Mouse (Mus musculus) spleen, postnatal 10 days (tissue): ENCODE results near the gene Unc93a.
"Not testable (repeated sequence)": the region's sequence is repeated elsewhere in the genome, so short reads cannot be mapped to it uniquely, and the experiment has no call there.

Source experiments
- DNase-seq, 2 experiments: peaks; one replicate each; pipeline ENCODE4 v3.0.0; 2021 to 2022; ENCODE audit warnings: low spot score in 2 of 2

Unc93a gene

DNA sequence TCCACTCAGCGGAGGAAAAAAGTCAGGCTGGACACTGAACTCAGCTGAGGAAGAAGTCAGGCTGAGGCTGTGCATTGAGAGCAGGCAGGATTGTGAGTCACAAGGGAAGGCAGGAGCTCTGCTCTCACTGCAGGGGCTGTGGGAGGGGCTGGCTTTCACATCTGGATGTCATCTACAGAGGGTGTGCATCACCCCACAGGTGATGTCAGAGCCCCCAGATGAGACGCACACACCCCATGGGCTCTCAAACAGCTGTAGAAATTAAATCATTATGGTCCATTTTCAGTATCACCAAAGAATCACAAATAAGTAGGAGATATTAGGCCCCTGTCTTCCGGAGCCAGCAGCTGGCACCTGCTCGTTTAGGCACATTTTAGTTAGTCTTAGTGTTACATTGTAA is at the start of gene Unc93a:
Unc93a (minus strand) TSS at position 101 of the 400 bp plus-strand sequence.
- not testable (repeated sequence) for DNase-seq

GRCm38 (mm10) chr17:13180491-13180890 is 48.9 kb upstream of the Unc93a start:
- DNase-seq: not testable (repeated sequence)

GRCm38 (mm10) chr17:13179021-13179420 is 47.4 kb upstream of the Unc93a start:
- DNase-seq: not testable (repeated sequence)

DNA sequence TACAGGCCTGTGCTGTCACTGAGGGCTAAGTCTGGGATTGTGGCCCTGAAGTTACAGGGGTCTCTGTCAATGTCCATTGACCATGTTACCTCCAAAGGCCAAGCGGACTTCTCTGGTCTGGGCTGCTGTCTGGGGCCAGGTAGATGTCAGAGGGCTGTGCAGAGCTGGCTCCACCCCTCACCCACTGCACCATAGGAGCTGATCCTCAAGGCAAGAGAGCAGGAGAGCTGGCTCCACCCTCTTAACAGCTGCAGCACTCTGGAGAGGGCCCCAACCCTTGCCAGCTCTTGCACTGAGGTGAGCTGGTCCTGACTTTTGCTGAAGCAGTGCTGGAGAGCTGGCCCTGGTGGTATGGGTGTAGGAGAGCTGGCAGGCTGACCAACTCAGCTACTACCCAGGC is 46.2 kb upstream of the Unc93a start:
- not testable (repeated sequence) for DNase-seq

DNA sequence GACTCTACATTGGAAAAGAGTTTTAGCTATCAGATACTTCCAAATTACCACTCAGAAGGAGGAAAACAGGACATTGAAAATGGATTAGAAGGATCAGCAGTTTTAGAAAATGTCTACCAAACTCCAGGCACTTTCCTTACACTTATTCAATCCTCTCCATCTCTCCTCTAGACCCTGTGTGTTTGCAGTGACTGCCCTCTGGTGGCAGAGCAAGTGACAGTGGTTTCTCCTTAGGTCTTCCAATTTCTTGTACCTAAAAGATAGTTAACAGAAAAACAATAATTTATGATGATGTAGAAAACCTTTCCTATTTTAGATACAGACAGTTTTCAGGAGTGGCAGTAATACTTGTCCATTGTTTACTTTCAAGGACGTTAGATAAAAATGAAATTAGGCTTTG is 44.0 kb upstream of the Unc93a start:
- DNase-seq: not testable (repeated sequence)

GRCm38 (mm10) chr17:13174029-13174428 is 42.4 kb upstream of the Unc93a start:
- not testable (repeated sequence) for DNase-seq

GRCm38 (mm10) chr17:13173578-13173977 is 42.0 kb upstream of the Unc93a start:
- DNase-seq: not testable (repeated sequence)

DNA sequence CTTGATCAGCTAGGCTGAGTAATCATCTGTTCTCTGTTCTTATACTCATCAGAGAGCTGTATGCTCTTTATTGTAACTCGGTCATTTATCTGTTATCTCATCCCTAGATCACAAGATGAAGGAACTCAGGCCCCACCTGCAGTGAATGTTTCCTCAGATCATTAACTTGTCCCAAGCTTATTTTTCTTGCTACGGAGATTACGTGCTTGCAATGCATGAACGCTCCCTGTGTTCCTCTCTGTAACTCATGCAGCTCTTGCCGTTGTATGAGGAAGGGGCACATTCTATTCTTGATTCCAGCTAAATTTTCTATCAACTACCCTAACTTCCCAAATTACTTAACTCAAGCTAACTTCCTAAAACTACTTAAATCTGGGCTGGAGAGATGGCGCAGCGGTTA is 14.5 kb upstream of the Unc93a start:
- not testable (repeated sequence) for DNase-seq

DNA sequence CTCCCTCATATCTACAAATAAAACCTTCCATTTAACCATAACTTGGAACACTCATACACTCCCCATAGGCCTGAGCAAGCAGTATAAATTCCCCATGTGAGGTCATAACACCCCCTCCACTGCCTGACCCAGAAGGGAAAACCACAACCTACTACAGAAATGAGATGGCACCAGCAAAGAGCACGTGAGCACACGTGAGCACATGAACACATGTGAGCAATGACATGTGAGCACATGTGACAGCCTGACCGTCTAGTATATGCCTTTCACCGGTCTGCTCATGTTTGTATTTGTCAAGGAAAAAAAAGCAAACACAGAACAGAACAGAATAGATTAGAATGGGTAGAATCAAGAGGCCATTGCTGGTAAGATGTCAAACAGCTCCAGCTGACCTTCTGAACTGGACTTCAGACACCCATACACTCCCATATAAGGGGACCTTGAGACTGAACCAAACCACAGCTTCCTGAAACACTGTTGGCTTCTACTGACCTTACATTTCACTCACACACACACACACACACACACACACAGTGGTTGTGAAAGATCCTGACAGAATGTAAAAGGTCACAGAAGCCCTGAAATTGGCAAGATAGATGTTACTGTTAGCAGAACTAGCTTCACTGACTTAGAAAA is 13.1 kb upstream of the Unc93a start:
- not testable (repeated sequence) for DNase-seq

DNA sequence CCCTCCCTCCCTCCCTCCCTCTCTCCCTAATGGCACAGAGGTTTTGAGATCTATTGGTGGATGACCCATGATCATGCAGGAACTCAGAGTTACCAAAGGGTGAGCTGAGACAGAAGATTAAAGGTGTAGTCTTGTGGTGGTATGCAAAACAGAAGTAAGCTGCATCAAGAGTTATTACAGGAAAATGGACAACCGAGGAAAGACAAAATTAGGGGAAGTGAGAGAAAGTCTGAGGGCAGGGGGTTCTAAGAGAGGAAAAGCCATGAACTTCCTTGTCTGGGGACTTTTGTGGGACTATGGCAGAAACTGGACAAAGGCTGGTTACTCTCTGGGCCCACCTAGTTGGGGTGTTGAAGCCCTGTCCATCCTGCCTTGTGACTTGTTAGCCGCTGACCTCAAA is 11.1 kb upstream of the Unc93a start:
- DNase-seq: not testable (repeated sequence)

DNA sequence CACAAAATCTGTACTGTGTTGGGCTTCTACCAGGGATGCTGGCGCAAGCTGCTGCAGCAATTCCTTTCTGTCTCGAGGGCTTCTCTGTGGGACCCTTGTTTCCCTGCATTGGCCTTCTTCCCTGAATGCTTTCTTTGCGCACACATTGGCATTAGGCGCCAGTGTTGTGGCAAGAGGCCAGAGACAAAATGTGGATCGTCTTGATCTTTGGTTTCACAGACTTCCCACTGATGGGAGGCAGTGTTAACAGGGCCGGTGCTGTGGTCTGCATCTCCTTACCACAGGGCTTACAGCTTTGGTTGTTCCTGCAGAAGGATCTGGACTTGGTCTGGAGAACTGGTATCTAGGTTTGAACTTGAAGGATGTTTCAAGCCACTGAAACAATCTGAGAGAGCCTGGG is 3.7 kb upstream of the Unc93a start:
- not testable (repeated sequence) for DNase-seq

DNA sequence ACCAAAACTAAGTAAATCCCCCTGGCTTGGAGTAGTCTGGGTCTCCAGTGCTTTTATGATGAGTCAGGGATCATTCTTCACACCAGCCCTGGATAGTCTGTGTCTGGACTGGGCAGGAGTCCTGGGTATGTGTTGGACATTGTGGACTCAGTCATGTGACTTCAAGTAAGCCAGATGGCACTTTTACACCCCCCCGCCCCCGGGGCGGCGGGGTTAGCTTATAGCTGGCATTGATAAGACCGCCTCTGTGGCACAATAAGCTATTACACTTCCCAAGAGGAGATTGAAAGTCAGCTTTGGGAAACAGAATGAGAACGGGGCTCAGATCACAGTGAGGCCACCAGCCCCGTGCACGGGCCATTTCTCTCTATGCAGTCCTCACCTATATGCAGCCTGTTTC is 742 bp upstream of the Unc93a start:
- DNase-seq: not testable (repeated sequence)

- not testable (repeated sequence) for DNase-seq
Observed at GRCm38 (mm10) chr17:13129737-13130465, 1.7 kb downstream of the Unc93a start.

- DNase-seq: not testable (repeated sequence)
Observed at GRCm38 (mm10) chr17:13129324-13129723, 2.3 kb downstream of the Unc93a start.

GRCm38 (mm10) chr17:13124241-13124640 is 7.4 kb downstream of the Unc93a start:
- DNase-seq: not testable (repeated sequence)

DNA sequence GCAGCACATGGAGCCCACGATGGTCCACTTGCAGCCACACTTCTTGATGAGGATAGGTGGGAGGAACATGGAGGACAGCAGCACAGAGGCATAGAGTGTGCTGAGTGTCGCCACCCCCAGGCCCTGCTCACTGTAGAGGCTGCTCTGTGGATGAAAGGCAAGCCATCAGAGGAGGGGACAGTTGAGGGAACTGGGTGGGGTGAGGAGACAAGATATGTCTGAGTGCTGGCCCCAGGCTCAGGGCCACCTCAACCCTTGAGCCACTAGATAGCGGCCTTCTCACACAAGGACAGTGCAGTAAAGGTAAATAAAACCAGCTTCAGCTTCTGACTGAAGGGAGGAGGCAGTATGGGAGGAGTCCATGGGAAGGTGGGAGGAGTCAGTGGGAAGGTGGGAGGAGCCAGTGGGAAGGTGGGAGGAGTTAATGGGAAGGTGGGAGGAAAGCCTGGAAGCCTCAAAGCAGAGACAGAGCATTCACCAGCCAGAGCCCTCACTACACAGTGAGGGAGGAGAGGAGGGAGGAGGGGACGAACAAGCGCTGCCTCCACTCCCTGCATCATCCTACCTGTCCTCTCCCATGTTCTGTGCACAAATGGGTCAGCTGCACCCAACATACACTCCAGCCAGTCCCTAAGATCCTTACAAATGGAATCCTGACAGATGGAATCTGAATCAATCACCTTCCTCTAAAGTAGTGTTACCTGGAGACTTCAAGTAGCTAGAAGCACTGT is 8.1 kb downstream of the Unc93a start:
- DNase-seq: not testable (repeated sequence)

GRCm38 (mm10) chr17:13112504-13113291 is 18.9 kb downstream of the Unc93a start:
- not testable (repeated sequence) for DNase-seq

DNA sequence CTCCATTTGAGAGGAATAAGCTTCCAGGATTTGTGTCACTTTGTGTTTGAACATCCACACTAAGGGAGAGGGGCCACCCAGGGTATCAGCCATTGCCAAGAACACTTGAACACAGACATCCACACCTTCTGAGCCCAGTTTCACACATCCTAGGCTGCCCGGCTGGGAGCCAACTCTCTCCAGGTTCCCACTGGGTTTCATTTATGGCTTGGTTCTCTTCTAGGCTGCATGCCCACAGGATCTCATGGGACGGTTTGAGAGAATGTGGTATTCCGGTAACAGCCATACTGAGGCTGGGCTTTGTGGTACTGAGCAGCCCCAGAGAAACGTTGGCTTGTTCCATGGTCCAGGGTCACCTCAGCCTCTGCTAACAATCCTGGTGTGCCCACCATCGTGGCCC is 25.0 kb downstream of the Unc93a start:
- DNase-seq: not testable (repeated sequence)

DNA sequence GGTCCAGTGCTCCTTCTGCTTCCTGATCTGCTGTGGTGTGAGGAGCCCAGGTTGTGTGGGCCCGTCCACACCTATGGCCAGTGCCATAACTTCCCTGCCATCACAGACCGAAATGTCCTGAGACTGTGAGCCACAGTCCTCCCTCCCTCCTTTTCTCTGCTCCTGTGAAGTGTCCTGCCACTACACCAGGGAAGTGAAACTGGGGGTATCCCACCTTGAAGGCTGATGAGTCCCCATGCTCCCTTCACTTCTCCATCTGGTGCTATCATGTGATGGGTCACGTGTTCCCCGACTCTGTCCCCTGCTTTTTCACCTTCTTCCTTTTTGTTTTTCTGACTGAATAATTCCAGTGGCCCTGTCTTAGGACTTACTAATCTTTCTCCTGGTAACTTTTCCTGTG is 38.6 kb downstream of the Unc93a start:
- DNase-seq: not testable (repeated sequence)

- DNase-seq: not testable (repeated sequence)
Observed at GRCm38 (mm10) chr17:13092100-13092764, 39.4 kb downstream of the Unc93a start.

- not testable (repeated sequence) for DNase-seq
Observed at GRCm38 (mm10) chr17:13091510-13091909, 40.1 kb downstream of the Unc93a start.
